Mouse (Mus musculus): ENCODE measurements around the gene Golm1.
A peak's percentile ranks its signal among the peaks of the same experiment; 100 is the strongest.
"Not testable (repeated sequence)": the region's sequence is repeated elsewhere in the genome, so short reads cannot be mapped to it uniquely, and the experiment has no call there.

Golm1 gene

DNA sequence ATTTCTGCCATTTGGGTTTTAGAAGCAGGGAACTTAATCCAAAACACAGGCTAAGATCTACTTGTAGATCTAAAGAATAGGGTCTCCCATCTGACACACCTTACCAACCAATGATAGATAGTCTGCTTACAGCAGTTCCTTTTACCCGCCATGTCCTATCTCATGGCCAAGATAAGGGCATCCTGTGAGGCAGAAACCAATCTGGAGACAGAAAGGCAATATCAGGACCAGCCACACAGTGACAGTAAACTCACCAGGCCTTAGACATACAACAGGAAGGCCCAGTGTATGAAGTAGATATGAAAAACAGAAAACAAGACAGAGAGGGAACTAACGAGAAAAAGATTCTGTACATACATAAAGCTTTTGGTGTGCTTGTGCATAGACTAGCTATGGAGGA, 32.8 kb downstream of the Golm1 start:
- no peak for DNase-seq

GRCm38 (mm10) chr13:59640178-59640440, 35.5 kb downstream of the Golm1 start:
- DNase-seq = peak; percentile 96

DNA sequence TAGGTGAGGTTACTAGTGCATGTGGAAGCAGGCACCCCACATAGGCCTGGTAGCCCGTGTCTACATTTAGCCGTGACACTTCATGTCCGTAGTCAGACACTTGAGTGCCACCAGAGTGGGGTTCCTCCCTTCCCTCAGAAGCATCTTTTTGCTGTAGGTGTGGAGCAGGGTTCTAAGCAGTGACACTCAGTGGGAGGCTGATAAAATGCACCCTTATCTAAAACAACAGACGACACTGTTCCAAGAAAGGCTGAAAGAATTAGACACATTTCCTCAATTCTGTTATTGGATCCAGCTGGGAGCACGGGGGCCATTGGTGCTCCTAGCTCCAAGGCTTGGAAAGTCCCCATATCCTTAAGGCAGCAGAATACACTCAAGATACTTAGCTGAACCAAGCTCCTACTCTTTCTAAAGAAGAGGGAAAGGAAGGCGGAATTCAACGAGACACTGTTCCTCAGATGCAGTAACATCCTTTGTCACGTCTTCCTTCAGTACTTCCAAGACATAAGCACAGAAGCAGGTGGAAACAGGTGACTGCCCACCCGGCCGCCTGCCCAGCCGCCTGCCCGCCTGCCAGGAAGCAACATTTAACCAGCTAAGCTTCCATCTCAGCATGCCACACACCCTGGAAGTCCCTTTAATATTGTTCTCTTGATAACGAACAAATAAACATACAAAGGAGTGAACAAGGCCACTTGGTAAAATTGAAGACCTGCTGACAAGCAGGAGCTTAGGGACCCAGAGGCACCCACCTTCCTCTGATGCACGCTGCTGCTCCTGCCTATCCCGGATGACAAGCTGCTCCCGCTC, 36.0 kb downstream of the Golm1 start:
- DNase-seq = no peak

DNA sequence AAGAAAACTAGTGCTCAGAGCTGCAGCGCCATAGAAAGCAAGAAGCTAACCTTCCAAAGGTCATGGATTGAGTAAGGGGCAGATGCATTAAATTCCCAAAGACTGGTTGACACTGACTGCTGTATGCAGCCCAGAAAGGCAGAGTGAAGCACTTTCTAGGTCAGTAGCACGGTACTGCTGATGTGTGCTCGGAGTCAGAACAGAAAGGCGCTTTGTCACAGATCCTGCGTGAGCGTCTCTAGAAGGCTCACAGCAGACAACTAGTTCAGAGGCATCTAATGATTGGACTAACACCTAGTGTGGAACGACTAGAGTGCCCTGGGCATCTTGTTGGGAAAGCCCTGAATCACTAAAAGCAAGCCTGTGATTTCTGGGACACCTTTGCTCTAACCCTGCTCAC, 37.8 kb downstream of the Golm1 start:
- no peak for DNase-seq

GRCm38 (mm10) chr13:59634637-59635036, 41.0 kb downstream of the Golm1 start:
- no peak for DNase-seq

- peak; percentile 71 for DNase-seq
These were observed 48.9 kb downstream of the Golm1 start for GRCm38 (mm10) chr13:59626739-59627138.

GRCm38 (mm10) chr13:59624903-59625302, 50.7 kb downstream of the Golm1 start:
- no peak for DNase-seq

DNA sequence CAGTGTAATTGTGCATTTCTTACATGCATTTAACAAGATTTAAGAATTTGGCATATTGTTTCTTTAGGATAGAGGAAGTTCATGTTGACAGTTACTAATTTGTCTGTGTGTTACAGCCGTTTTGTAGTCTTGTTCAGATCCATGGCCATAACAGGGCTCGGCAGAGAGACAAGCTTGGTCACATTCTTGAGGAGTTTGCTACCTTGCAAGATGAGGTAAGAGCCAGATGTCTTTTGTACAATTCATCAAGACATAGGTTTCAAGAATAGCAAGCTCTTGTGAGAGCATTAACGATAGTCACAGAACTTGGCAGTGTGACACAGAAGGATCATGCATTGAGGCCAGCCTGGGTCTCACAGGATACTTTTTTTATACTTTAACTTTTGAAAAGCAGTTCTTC, 51.2 kb downstream of the Golm1 start:
- no peak for DNase-seq

DNA sequence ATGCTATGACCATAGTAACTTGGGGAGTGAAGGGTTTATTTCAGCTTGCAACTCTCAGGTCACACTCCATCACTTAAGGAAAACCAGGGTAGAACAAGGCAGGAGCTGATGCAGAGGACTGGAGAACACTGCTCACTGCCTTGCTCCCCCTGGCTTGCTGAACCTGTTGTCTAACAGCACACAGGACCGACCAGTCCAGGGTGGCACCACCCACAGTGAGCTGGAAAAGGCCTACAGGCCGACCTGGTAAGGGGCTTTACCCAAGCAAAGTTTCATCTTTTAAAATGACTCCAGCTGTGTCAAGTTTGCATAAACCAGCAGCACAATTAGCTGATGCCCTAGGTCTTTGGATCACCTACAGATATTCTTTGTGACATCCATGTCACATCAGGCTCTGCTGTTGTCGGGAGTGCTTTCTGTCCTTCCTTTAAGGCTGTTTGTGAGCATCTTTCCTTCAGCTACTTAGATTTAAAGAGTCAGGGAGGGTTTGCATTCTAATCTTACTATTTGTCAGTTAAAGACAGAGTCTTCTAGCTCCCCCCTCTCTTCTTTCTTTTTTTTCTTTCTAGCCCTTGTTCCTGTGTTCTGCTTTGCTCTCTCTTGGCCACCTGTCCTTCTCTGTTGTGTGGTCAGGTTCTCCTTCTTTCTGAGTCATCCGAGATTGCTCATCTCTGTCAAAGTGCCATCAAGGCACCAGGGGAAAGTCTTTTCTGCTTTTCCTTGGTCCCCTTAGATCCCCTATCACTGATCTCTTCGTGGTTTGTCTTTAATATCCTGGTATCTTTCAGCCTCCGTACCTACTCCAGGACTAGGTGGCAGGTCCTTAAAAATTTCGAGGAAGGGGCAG, 53.7 kb downstream of the Golm1 start:
- no peak for DNase-seq

GRCm38 (mm10) chr13:59618463-59618862, 57.1 kb downstream of the Golm1 start:
- no peak for DNase-seq

- DNase-seq = no peak
These were observed 60.1 kb downstream of the Golm1 start for GRCm38 (mm10) chr13:59615554-59615953.

- no peak for DNase-seq
These were observed 60.5 kb downstream of the Golm1 start for GRCm38 (mm10) chr13:59615152-59615551.

DNA sequence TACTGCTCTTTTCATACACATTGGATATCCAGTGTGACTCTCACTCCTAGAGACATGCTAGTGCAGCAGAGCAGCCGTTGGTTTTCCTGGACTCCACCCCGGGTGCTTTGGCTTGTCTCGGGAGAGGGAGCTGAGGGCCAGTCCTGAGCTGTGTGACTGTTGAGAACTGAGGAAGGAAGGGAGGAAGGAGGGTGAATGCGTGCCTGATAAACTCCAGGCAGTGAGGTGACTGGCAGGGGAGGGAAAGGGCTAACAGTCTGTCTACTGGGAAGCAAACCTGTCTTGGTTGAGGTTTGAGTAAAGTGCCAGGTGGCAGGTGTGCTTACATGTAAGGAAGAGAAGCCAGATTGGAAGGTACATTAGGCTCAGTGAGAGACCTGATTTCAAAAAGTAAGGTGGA, 61.7 kb downstream of the Golm1 start:
- DNase-seq = no peak

DNA sequence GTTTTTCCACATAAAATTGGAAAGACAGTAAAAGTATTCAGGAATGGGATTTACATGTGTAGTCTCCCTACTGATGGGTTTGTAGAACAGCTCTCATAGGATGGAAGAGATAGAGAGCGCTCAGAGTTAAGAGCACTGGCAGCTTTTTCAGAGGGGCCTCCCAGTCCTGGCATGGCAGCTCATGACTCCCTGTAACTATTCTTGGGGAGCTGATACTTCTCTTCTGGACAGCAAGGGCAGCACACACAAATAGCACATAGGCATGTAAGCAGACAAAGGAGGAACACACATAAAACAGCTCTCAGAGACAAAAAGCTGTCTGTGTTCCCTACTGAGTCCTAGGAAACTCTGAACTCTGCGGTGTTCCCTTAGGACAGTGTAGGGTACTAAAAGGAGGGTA, 65.2 kb downstream of the Golm1 start:
- DNase-seq = no peak

GRCm38 (mm10) chr13:59609885-59610284, 65.7 kb downstream of the Golm1 start:
- no peak for DNase-seq

- no peak for DNase-seq
These were observed 70.2 kb downstream of the Golm1 start for GRCm38 (mm10) chr13:59605221-59605922.

GRCm38 (mm10) chr13:59604511-59604910, 71.1 kb downstream of the Golm1 start:
- no peak for DNase-seq

- no peak for DNase-seq
These were observed 72.5 kb downstream of the Golm1 start for GRCm38 (mm10) chr13:59603096-59603495.

DNA sequence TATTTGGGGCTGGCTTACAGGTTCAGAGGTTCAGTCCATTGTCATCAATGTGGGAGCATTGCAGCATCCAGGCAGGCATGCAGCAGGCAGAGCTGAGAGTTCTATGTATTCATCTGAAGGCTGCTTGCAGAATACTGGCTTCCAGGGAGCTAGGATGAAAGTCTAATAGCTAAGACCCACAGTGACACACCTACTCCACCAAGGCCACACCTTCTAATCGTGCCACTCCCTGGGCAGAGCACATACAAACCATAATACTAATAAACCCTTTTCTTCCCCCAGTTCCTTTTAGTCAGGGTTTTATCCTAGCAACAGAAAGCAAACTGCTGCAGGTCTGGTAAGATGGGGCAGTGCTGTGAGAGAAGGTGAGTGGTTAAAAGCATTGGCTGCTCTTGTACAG, 83.0 kb downstream of the Golm1 start:
- DNase-seq = no peak

DNA sequence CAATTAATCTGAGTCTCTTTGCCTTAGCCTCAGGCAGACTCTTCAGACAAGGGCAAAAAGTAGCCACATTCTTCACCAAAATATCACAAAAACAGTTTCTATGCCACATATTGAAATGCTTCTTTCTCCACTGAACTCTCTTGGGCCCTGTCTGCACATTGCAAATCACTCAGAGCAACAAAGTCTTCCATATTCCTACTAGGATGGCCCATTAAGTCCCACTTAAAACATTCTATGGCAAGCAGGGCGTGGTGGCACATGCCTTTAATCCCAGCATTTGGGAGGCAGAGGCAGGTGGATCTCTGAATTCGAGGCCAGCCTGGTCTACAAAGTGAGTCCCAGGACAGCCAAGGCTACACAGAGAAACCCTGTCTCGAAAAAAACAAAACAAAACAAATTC, 83.6 kb downstream of the Golm1 start:
- DNase-seq = not testable (repeated sequence)

DNA sequence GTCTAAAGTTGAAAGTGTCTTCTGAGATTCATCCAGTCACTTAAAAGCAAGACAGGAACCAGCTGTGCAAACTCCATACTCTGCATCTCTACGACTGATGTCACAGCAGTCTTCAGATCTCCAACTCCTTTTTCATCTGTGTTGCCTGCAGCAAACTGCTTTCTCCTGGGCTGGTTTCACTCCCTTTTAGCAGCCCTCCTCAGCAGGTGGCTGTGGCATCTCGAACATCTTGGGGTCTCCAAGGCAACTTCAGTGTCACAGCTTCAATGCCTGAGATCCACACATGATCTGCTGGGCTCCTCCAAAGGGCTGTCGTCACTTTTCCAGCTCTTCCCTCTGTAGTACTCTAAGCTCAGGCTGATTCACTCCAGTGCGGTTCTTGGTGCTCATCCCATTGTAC, 84.9 kb downstream of the Golm1 start:
- no peak for DNase-seq

DNA sequence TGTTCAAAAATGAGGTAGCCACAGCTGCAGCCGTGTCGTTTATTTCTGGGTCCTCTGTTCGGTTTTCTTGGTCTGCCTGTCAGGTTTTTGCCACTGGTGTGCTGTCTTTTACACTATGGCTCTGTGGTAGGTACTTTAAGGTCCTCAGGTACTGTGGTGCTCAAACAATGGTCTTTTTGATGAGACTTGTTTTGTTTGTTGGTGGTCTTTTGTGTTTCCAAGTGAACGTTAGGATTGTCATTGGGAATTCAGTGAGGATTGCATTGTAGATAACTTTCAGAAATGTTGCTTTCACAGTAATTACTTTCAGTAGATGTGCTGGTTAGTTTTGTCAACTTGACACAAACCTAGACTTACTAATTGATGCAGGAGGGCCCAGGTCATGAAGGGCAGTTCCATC, 85.9 kb downstream of the Golm1 start:
- DNase-seq = no peak

GRCm38 (mm10) chr13:59587201-59587600, 88.4 kb downstream of the Golm1 start:
- no peak for DNase-seq

GRCm38 (mm10) chr13:59585648-59586005, 90.0 kb downstream of the Golm1 start:
- peak; percentile 71 for DNase-seq

All from cerebellum, adult 9-11 months (tissue).